Mouse (Mus musculus) heart, adult 11 months (tissue): Measurements from ENCODE around the gene Aup1.

ENCODE experiments used
- DNase-seq: peaks from one replicate; pipeline ENCODE4 v3.0.0; 2022

The Aup1 gene

DNA sequence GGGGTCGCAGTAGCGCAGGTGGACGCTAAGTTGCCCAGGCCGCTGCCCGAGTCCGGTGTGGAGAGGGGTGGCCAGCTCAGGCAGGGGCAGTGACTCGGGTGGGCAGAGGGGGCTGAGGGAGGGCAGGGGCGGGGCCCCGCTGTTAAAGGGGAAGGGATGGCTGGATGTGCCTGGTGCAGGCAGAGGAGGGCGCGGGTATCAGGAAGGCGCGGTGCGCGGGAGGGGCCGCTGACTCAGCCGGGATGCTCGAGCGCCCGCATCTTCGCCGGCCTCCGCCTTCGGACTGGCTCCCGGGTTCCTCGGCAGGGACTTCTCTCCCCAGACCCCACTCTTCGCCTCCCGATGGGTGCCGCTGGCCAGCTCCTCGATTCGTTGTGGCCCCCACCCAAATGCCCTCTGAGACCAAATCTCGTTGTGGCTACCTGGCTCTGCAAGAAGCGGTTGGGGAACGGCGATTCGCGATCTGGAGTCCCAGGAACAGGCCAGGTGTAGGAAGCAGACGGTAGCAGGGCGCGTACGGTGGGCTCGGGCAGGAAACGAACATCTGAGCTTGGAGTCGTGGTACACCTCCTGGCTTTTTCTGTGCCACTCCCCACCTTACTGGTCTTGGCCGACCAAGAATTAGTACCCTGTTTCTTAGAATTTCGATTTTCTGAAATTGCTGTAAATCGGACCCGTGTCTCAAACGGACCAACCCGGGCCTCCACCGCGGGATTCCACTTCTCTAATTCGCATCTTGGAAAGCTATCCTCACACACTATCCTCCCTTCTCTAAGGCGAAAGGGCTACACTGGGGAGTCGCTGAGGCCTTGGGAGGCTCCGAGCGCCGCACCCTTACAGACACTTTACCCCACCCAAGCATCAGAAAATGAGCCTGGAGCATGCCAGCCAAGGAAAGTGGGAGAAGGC is 16.2 kb downstream of the Aup1 start:
- no peak for DNase-seq

DNA sequence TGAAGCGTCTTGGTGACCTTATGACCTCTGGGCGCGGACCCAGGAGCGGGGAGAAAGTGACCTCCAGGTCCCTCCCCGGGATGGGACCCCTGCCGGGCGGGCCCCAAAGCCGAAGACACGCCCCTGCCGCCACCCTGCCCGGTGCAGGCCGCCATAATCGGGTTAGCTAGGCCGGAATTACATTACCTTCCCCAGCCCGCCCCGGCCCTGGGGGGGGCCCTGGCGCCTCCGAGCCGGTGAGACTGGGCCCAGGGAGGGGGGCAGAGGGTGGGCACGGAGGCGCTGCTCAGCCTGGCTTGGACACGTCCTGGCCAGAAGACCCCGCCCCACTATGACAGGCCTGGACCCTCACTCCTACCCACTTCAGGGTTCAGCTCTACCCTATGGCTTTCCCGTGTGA is 16.9 kb downstream of the Aup1 start:
- no peak for DNase-seq

GRCm38 (mm10) chr6:83074979-83075378 is 20.7 kb downstream of the Aup1 start:
- no peak for DNase-seq

DNA sequence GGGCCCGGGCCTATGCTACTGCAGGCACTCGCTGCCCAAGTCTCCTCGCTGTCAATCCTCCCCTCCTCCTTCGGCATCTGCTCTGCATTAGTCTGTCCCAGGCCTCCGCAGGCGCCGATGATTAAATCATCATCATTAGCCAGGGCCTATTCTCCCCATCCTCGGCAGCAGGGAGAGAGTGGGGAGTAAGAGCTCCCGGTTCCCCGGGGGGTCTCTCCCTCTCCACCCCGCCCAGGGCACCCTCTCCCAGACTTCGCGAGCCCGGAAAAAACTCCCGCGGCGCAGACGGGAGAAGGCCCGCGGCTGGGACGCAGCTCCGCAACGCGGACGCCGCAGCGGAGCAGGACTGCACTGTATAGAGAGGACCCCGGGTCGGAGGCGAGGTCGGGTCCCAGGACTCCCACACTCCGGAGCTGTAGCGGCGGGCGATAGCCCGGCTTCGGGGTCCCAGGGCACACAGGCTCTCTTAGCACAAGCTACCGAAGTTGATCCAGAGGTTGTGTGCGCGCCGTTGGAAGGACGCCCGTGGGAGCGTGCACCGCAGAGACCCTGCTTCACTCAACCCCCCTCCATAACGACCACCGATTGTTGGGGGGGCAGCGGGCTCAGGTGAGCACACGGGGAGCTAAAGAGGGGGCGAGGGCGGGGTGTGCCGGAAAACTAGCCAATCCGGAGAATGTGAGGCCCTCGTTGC is 23.5 kb downstream of the Aup1 start, which contains the start of gene Pcgf1:
TSS of gene Pcgf1 (plus strand) at position 240 of the 694 bp plus-strand sequence.
- DNase-seq = no peak

- DNase-seq = peak; percentile 100
These were observed 24.1 kb downstream of the Aup1 start for GRCm38 (mm10) chr6:83078324-83078858.

DNA sequence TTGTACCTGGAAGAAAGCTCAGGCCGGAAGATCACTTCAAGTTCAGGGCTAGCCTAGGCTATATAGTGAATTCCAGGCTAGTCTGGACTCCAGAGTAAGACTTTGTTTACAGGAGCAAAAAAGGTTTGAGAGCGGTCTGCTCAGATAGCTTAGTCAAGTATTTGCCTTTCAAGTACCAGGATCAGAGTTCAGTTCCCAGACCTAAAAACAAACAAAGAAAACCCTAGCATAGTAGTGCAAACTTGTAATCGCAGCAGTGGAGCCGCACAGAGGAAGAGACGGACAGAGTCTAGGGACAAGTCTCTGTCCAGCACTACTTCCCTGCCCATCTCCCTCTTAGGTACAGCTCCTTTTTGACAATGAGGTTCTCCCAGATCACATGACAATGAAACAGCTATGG is 25.9 kb downstream of the Aup1 start:
- DNase-seq = no peak

DNA sequence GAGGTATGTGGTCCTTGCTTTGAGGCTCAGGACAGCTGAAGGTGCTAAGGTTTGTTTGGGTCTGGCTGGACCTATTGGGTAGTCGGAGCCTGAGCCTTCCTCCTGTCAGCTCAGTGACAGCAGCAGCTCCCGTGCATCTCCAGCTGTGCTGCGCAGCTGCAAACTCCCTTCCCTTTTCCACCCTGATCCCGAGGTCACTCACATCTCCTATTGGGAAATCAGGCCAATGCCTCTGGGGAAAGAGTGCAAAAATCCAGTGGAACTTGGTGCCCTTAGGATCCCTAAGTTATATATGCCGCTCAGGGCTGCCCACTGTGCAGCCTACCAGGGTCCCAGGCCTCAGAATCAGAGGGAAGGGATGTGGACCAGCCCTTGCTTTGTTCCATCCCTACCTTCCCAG is 29.2 kb downstream of the Aup1 start:
- no peak for DNase-seq

GRCm38 (mm10) chr6:83084477-83084876 is 30.2 kb downstream of the Aup1 start:
- no peak for DNase-seq

- DNase-seq = no peak
These were observed 32.1 kb downstream of the Aup1 start, which contains the start of gene Lbx2 for GRCm38 (mm10) chr6:83086121-83087035. Gene Lbx2, plus strand, starts transcription at chr6:83086367.

GRCm38 (mm10) chr6:83087205-83087925 is 33.0 kb downstream of the Aup1 start:
- DNase-seq = peak; percentile 95

DNA sequence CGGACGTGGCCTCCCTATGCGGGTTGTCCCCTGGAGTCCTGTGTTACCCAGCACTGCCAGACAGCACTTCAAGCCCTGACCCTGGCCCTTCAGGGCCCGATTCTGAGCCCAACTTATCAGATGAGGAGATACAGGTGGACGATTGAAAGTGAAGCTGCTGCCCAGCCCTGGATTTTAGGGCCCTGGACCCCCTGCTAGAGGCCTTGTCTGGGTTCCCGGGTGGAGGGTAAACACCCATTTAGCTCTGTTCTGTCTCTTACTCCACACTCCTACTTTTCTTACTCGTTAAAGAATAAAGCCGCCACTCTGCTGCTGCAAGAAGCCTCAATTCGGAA is 33.6 kb downstream of the Aup1 start:
- DNase-seq = no peak

DNA sequence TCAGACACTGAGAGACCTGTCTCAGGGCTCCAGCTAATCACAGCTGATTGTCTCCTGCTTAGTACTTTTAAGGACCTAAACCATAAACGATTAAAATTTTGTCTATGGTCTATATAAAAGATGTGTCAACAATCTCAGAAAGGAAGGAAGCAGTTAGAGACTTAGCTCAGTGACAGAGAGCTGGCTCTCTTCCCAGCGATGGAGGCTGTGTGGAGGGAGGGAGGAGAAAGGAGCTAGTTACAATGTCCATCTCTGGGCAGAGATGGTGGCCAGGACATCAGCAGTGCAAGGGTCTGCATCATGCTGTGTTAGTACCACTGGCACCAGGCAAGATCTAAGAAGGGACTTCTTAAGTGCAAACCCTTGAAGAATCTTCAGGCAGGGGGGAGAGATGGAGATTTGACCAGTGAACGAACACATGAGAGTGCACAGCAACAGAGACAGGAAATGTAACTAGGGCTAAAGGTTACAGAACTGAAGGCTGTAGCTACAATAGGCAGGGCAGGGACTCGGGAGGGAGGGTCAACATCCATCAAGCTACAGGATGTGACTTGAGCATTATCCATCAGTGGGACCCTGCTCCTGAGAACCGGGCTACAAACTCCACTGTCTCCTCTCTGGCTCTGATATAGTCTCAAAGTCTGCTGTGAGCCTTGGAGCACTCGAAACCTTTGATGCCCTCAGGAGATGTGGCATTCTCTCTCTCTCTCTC is 38.3 kb downstream of the Aup1 start:
- DNase-seq = no peak

DNA sequence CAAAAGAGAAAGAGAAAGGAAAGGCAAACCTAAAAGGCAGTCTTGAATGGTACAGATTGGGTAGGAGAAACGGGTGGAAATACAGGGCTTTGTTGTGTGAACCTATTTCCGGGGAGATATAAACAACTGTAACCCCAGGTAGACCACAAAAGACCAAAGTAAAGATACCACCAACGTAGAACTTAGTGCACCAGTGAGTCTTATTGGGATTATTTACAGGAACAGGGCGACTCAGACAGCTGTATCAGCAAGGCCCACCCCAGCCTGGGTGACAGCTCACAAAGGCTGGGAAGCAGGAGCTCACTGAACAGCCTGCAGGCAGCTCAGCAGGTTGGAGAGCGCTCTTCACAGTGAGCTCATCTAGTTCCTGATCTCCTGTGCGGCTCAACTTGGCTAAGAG is 41.6 kb downstream of the Aup1 start:
- no peak for DNase-seq

GRCm38 (mm10) chr6:83098411-83098810 is 44.1 kb downstream of the Aup1 start:
- no peak for DNase-seq

DNA sequence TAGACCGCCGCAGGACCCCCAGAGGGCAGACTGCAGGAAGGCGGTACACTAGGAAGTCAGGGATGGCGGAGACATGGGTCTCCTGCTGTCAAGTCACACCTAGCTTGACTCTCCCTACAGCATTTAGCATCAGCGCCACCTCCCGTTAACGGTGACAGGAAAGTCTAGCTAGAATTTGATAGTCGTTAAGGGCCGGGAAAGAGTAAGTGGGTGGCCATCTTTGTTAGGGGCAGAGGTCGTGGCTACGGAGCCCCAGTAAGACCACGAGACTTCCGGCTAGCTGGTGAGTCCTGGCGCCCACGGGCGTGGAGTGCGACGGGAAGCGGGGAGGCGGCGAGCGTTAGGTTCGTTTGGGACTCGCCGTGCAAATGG is 47.0 kb downstream of the Aup1 start, which contains the start of the genes Ccdc142 and Gm42688:
TSS of gene Ccdc142 (plus strand) at position 286 of the 372 bp plus-strand sequence.
TSS of gene Gm42688 (plus strand) at position 302 of the 372 bp plus-strand sequence.
- DNase-seq = peak; percentile 99

DNA sequence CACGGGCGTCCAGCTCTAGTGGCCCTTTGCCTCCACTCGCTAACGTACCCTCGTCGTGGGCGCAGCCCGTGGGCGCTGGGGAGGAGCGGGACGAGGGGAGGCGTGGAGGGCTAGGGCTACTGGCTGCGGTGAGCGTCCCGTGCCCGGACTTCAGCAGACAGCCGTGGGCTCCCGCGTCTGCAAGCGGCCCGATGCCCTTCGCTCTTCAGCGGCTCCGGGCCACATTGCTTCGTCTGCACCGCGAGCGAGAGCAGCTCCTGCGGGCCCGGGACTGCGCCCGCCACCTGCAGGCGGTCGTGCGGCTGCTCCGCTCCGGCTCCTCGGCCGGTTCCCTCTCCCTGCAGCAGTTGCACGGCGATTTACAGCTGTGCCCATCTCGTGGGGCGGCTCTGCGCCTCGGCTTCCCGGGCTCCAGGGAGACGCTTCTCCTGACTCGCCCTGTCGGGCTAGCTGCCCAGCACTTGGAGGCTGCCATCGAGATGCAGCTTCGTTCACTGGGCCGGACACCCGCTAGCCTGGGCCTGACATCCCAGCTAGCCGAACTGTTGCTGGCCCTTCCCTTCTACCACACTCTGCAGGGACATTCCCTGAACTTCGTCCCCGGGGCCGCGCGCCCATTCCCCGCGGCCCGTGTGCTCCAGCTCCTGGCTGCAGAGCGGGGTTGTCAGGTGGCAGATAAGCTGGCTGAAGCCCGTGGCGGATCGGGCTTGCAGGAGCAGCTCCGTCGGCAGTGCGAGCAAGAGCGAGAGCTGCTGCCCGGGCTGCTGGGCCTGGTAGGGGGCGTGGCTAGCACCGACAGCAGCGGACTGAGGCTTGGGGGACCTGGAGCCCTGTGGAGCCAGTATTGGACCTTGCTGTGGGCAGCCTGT is 47.6 kb downstream of the Aup1 start:
- peak; percentile 96 for DNase-seq

DNA sequence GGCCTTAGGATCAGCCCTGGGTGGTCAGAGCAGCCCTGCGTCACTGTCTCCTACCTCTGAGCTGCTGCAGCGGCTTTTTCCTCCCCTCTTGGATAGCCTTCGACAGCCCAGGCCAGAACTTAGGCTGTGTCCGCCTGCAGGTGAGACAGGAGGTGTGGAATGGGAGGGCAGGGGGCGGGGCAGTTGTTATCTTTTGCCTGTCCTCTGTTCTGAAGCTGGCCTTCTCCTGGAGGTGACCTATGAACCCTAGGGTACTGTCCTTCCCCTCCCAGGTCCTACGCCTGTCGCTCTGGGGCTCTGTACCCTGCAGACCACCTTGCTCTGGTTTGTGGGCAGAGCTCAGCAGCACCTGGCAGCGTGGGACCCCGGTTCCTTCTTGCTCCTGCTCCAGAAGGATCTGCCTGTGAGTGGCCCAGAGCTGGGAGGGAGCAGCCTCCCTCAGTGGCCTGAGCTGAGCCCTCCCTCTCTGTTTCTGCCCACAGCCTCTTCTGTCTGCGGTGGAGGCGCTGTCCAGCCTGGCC is 48.9 kb downstream of the Aup1 start:
- DNase-seq = peak; percentile 90

- DNase-seq = no peak
These were observed 49.8 kb downstream of the Aup1 start for GRCm38 (mm10) chr6:83104158-83104557.
